ENCODE assay signal across 8 mouse cellular contexts in genomic region chr6:149139471-149139870, GRCm38 (mm10). TPM values are rescaled to one million over a fixed set of nuclear protein-coding genes. Genes with fewer than 3 reads are reported as not detected.
A peak's percentile ranks its signal among the peaks of the same experiment; 100 is the strongest.
DNase-seq lines count a peak whose midpoint lies in the region; ATAC-seq and TF ChIP-seq lines count a peak whose summit lies in the region.

Gene Etfbkmt, plus strand, starts transcription at chr6:149139849.

- no peak for ATAC-seq in lung, embryonic 16.5 days (ENCODE audit: low read depth)
- ATAC-seq in embryonic facial prominence, embryonic 14.5 days (ENCODE audit: low read depth): no peak
- ATAC-seq in intestine, embryonic 14.5 days (replicated peaks; ENCODE audit: low FRiP score, low TSS enrichment, low read depth): no peak
- no peak for ATAC-seq in stomach, embryonic 15.5 days (ENCODE audit: insufficient read depth, low FRiP score, low read depth)

- H3K4me1 ChIP-seq in lung, embryonic 16.5 days (replicated peaks; ENCODE audit: control insufficient read depth, insufficient read depth, low read length): peaks cover 5% of the 10 kb centered on the region; the same call in 1 of the 2 replicates
- H3K4me1 ChIP-seq in embryonic facial prominence, embryonic 14.5 days (ENCODE audit: control insufficient read depth, insufficient read depth, low read length): peaks cover 8% of the 10 kb centered on the region
- H3K4me1 ChIP-seq in intestine, embryonic 14.5 days (replicated peaks; ENCODE audit: control insufficient read depth, insufficient read depth, low read length): peaks cover 10% of the 10 kb centered on the region
- H3K4me1 ChIP-seq in stomach, embryonic 15.5 days: no peaks in the 10 kb centered on the region

- H3K4me2 ChIP-seq in lung, embryonic 16.5 days (ENCODE audit: low read depth, low read length): no peak within 1 kb of the TSS
- no peak within 1 kb of the TSS for H3K4me2 ChIP-seq in embryonic facial prominence, embryonic 14.5 days (ENCODE audit: low read depth, low read length)
- no peak within 1 kb of the TSS for H3K4me2 ChIP-seq in intestine, embryonic 14.5 days (ENCODE audit: low read length)
- H3K4me2 ChIP-seq in stomach, embryonic 15.5 days: no peak within 1 kb of the TSS

- H3K27me3 ChIP-seq in lung, embryonic 16.5 days (ENCODE audit: control insufficient read depth, insufficient read depth, low read depth, low read length): no peaks in the 10 kb centered on the region
- H3K27me3 ChIP-seq in embryonic facial prominence, embryonic 14.5 days (replicated peaks; ENCODE audit: control insufficient read depth, insufficient read depth, low read length): no peaks in the 10 kb centered on the region
- H3K27me3 ChIP-seq in intestine, embryonic 14.5 days (replicated peaks; ENCODE audit: control insufficient read depth, insufficient read depth, low read length): no peaks in the 10 kb centered on the region
- H3K27me3 ChIP-seq in stomach, embryonic 15.5 days (replicated peaks): no peaks in the 10 kb centered on the region

- peaks cover 5% of the 10 kb centered on the region; the same call in 1 of the 2 replicates for H3K36me3 ChIP-seq in lung, embryonic 16.5 days (ENCODE audit: control insufficient read depth, insufficient read depth, low read length)
- H3K36me3 ChIP-seq in embryonic facial prominence, embryonic 14.5 days (ENCODE audit: control insufficient read depth, insufficient read depth, low read length): 0 out of 2 replicates have a peak, but pooled peaks cover under 1% of the 10 kb centered on the region
- H3K36me3 ChIP-seq in intestine, embryonic 14.5 days (ENCODE audit: control insufficient read depth, insufficient read depth, low read length): peaks cover 6% of the 10 kb centered on the region; the same call in 1 of the 2 replicates
- peaks cover 5% of the 10 kb centered on the region for H3K36me3 ChIP-seq in stomach, embryonic 15.5 days

- H3K4me3 ChIP-seq in lung, embryonic 16.5 days (ENCODE audit: low read length): no peak within 1 kb of the TSS
- no peak within 1 kb of the TSS for H3K4me3 ChIP-seq in embryonic facial prominence, embryonic 14.5 days (ENCODE audit: low read depth, low read length)
- H3K4me3 ChIP-seq in intestine, embryonic 14.5 days (ENCODE audit: low read depth, low read length): no peak within 1 kb of the TSS
- no peak within 1 kb of the TSS for H3K4me3 ChIP-seq in stomach, embryonic 15.5 days (replicated peaks)
- H3K4me3 ChIP-seq in layer of hippocampus, adult 2 months: no peak within 1 kb of the TSS

- H3K9me3 ChIP-seq in lung, embryonic 16.5 days (ENCODE audit: control insufficient read depth, low read length): no peaks in the 10 kb centered on the region
- H3K9me3 ChIP-seq in embryonic facial prominence, embryonic 14.5 days (ENCODE audit: control insufficient read depth, low read length): no peaks in the 10 kb centered on the region
- H3K9me3 ChIP-seq in intestine, embryonic 14.5 days (ENCODE audit: control insufficient read depth, low read length): no peaks in the 10 kb centered on the region
- no peaks in the 10 kb centered on the region for H3K9me3 ChIP-seq in stomach, embryonic 15.5 days

- H3K27ac ChIP-seq in lung, embryonic 16.5 days (ENCODE audit: low read length): no peak within 1 kb of the TSS
- no peak within 1 kb of the TSS for H3K27ac ChIP-seq in embryonic facial prominence, embryonic 14.5 days (replicated peaks; ENCODE audit: low read depth, low read length)
- H3K27ac ChIP-seq in intestine, embryonic 14.5 days (ENCODE audit: low read depth): 0 out of 2 replicates have a peak within 1 kb of the TSS, but pooled peaks have one; percentile 70
- no peak within 1 kb of the TSS for H3K27ac ChIP-seq in stomach, embryonic 15.5 days
- no peak within 1 kb of the TSS for H3K27ac ChIP-seq in layer of hippocampus, adult 2 months

- no peak within 1 kb of the TSS for H3K9ac ChIP-seq in lung, embryonic 16.5 days (ENCODE audit: low read length)
- H3K9ac ChIP-seq in embryonic facial prominence, embryonic 14.5 days (ENCODE audit: low read depth, low read length): no peak within 1 kb of the TSS
- H3K9ac ChIP-seq in intestine, embryonic 14.5 days (ENCODE audit: low read length): no peak within 1 kb of the TSS
- H3K9ac ChIP-seq in stomach, embryonic 15.5 days: no peak within 1 kb of the TSS

- WGBS in lung, embryonic 16.5 days: 63% methylated on average over 1 of the region's 1 CpGs
- WGBS in embryonic facial prominence, embryonic 14.5 days: 78% methylated on average over 1 of the region's 1 CpGs
- WGBS in intestine, embryonic 14.5 days: 77% methylated on average over 1 of the region's 1 CpGs
- 73% methylated on average over 1 of the region's 1 CpGs for WGBS in stomach, embryonic 15.5 days

- DNase-seq in lung, postnatal 36 days: no peak
- no peak for DNase-seq in embryonic facial prominence, embryonic 14.5 days (ENCODE audit: low spot score)
- no peak for DNase-seq in intestine, embryonic 14.5 days (ENCODE audit: low spot score)
- no peak for DNase-seq in cerebellum, postnatal 14 days
- no peak for DNase-seq in layer of hippocampus, adult 2 months (ENCODE audit: low spot score in 2 of 2)
- no peak for DNase-seq in ovary, adult 18-20 months (ENCODE audit: low spot score)

- TF ChIP-seq CTCF in layer of hippocampus, adult 2 months (conservative IDR thresholded peaks at IDR 0.05): no peak

RNA-seq across cellular contexts. Expression of gene Etfbkmt, which starts in this region (rescaled TPM):
- 17.3 and 18.5 TPM in 2 replicates for polyA plus RNA-seq in lung, embryonic 16.5 days (2015; fragmentation: Nextera tagmentation; extraction: Ambion mirVana)
- 11.1 and 12.3 TPM in 2 replicates for polyA plus RNA-seq in embryonic facial prominence, embryonic 14.5 days (2014; fragmentation: Nextera tagmentation; extraction: Ambion mirVana)
- 15.7 and 18.4 TPM in 2 replicates for polyA plus RNA-seq in intestine, embryonic 14.5 days (2014; fragmentation: Nextera tagmentation; extraction: Ambion mirVana)
- polyA plus RNA-seq in stomach, embryonic 15.5 days (2015; fragmentation: Nextera tagmentation; extraction: Ambion mirVana): 16.7 and 20.4 TPM in 2 replicates
- 1 to 10 TPM; 2.8 to 2.9 TPM for total RNA-seq in layer of hippocampus, adult 2 months (2021)
